Mouse (Mus musculus): Measurements from ENCODE around the gene Pls1.

Gene Pls1

GRCm38 (mm10) chr9:95801610-95802451, 43.3 kb downstream of the Pls1 start:
- peak; percentile 33 for DNase-seq (ENCODE audit: low spot score)

- DNase-seq (ENCODE audit: low spot score), result no peak
Measured at GRCm38 (mm10) chr9:95796323-95796722, 48.8 kb downstream of the Pls1 start.

DNA sequence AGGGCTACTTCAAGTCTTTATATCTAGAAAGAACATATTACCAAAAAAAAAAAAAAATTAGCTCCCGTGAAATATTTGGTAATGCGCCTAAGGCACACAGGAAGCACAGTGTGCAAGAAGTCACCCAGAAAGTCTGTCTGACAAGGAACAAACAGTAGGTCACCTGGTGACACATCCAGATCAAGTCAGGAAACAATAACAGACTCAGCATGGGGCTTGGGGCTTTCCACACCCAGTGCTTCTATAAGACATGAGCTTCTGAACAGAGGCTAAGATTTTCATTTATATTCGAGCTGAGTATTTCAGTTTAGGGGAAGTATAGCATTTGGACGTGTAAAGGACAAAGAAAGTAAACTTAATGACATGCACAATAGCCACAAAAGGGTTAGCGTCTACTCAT, 49.3 kb downstream of the Pls1 start:
- no peak for DNase-seq (ENCODE audit: low spot score)

DNA sequence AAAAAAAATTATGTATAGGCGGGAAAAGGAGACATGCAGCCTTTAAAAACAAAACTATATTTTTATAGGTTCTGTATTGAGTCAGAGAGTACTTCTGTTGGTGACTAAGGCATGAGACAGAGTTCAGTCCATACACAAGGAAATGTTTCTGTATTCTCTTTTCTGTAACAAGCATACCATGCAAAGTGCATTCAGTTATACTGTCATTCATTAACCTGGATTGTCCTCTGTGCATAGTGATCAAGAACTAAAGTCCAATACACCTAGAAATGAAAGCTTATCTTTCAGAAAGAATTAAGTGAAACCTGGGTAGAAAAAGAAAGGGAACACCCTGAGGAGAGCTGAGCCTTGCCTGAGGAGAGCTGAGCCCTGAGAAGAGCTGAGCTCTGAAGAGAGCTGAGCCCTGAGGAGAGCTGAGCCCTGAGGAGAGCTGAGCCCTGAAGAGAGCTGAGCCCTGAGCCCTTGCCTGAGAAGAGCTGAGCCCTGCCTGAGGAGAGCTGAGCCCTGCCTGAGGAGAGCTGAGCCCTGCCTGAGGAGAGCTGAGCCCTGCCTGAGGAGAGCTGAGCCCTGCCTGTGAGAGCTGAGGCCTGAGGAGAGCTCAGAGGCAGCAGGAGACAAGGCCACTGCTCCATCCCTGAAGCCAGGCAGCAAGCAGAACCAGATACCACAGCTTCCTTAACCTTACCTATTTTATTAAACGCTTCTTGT, 49.9 kb downstream of the Pls1 start:
- peak; percentile 51 for DNase-seq (ENCODE audit: low spot score)

DNA sequence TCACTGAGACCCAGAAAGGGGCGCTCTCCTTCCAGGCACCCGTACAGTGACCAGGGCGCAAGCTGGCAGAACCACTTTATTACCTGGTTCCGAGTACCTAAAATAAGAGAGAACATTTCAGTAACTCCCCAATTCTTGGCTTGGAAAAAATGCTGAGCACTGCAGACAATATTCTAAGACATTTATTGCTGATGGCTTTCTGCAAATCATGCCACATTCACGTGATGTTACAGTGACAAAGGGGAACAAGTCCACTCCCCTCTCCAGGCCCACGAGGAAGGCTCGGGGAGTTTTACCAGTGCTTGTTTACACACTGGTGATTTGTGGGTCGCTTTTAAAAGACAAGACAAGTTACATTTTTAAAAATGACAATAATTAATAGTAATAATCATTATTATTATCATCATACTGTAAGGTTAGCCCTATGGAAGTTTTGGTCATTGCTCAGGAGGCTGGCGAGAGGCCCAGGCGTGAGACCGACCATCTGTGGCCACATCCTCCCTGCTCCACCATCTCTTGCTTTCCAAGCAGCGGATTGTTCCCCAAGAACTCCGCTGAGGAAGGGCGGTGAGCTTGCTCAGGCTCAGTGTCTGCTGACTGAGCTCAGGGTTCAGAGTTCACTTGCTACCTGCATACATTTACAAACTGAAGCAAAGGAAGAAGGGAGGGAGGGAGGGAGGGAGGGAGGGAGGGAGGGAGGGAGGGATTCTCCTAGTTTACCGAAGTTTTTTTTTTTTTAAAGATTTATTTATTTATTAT, 50.9 kb downstream of the Pls1 start:
- DNase-seq (ENCODE audit: low spot score), result peak; percentile 67

GRCm38 (mm10) chr9:95784888-95785511, 60.1 kb downstream of the Pls1 start:
- no peak for DNase-seq (ENCODE audit: low spot score)

GRCm38 (mm10) chr9:95783646-95784293, 61.3 kb downstream of the Pls1 start:
- DNase-seq (ENCODE audit: low spot score), result no peak

DNA sequence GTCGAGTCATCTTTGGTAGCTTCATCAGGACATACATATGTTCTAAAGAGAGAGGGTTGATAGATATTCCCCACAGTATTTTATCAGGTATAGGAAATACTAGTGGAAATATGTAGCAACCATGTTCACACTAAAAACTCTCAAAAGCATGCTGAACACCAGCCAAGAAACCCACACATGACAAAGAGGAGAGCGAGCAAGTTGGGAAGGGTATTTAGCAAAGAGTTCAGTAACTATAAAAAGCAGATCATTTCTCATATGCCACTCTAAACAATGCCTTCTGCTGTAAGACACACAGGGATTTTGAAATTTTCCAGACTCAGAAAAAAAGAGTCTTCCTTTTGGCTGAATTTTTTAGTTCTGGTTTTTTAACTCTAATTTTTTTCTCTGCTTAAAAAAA, 73.4 kb downstream of the Pls1 start:
- no peak for DNase-seq (ENCODE audit: low spot score)

DNA sequence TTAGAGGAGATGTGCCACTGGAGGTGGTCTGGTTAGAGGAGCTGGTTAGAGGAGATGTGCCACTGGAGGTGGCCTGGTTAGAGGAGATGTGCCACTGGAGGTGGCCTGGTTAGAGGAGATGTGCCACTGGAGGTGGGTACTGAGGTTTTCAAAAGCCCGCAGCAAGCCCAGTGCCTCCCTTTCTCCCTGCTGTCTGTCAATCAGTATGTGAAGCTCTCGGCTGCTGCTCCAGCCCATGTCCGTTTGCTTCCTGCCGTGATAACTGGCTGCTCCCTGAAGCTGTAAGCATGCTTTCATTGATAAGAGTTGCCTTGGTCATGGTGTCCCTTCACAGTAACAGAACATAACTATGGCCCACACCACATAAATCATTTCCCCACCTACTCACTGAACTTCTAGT, 81.9 kb downstream of the Pls1 start:
- no peak for DNase-seq (ENCODE audit: low spot score)

DNA sequence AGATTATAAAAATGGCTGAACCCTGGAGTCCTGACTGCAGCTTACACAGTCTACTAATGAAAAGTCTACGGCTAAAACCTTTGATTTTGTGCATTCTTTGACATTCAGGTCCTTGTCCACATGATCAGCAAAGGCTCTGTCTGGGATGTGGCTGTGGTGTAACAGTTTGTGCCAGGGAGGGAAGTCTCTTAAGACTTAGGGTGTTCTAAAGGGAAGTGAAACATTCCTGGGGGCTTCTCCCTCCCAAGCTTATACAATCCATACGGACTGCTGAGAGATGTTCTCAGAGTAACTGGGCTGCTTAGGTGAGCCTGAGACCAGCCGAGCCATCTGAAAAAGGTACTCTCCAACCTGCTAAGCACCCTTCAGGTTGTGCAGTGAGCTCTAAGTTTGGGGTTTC, 82.9 kb downstream of the Pls1 start:
- DNase-seq (ENCODE audit: low spot score), result no peak

DNA sequence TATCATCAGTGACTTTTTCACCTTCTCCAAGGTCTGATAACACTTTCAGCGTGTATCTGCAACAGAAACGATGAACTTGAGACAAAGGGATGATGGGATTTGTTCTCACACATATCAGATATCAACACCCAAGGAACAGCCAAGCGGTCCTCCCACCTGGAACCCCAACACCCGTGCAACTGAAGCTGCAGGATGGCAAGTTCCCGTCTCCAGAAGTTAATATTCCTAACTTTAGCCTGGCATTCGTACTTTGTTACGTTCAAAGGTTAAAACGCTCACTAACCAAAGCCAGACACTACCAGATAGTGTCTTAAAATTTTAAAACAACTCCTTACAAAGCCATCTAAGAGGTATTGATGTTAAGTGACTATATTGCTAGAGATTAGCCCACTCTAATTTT, 83.7 kb downstream of the Pls1 start:
- no peak for DNase-seq (ENCODE audit: low spot score)

DNA sequence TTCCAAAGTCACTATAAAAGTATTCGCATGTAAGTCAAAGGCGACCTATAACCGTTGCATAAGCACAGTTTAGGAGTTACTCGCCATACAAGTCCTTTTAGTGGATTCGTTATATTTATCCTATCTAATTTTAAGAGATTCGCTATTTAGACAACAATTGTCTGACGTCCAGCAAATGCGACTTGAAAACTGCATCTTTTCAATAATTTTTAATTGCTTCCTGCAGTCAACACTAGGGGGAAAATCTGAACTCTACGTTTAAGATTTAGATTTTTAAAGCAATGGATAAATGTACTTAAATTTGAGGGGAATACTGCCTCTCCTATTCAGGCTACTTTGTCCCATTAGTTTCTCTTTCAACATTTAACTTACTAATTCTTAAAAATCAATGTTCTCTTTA, 94.4 kb downstream of the Pls1 start:
- no peak for DNase-seq (ENCODE audit: low spot score)

GRCm38 (mm10) chr9:95750037-95750511, 95.0 kb downstream of the Pls1 start, which contains the start of gene Trpc1:
Trpc1 (minus strand) TSS chr9:95750375.
- DNase-seq (ENCODE audit: low spot score), result peak; percentile 89

GRCm38 (mm10) chr9:95749461-95749928, 95.6 kb downstream of the Pls1 start:
- DNase-seq (ENCODE audit: low spot score), result peak; percentile 12

GRCm38 (mm10) chr9:95747298-95747697, 97.8 kb downstream of the Pls1 start:
- no peak for DNase-seq (ENCODE audit: low spot score)

GRCm38 (mm10) chr9:95744845-95745613, 100.1 kb downstream of the Pls1 start:
- no peak for DNase-seq (ENCODE audit: low spot score)

DNA sequence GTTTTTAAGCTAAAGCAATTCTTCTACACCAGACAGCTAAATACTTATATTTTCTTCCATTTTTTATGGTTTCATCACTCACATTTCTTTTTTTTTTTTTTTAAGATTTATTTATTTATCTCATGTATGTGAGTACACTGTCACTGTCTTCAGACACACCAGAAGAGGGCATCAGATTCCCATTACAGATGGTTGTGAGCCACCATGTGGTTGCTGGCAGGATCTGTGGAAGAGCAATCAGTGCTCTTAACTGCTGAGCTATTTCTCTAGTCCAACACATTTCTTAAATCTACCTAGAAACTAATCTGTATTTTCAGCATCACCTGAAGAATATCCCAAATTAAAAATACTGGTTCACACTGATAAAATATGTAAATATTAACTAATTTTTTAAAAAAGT, 108.9 kb downstream of the Pls1 start:
- no peak for DNase-seq (ENCODE audit: low spot score)

GRCm38 (mm10) chr9:95712574-95712973, 132.5 kb downstream of the Pls1 start:
- no peak for DNase-seq (ENCODE audit: low spot score)

- no peak for DNase-seq (ENCODE audit: low spot score)
Measured at GRCm38 (mm10) chr9:95708943-95709342, 136.2 kb downstream of the Pls1 start.

GRCm38 (mm10) chr9:95705371-95705770, 139.7 kb downstream of the Pls1 start:
- DNase-seq (ENCODE audit: low spot score), result no peak

- DNase-seq (ENCODE audit: low spot score), result no peak
Measured at GRCm38 (mm10) chr9:95704078-95704477, 141.0 kb downstream of the Pls1 start.

Measured in yolk sac, embryonic 10.5 days (tissue).